Mouse (Mus musculus) Patski (cell line): ENCODE results near the gene Lrrc56. TPM values are rescaled to one million over a fixed set of nuclear protein-coding genes. Genes with fewer than 3 reads are reported as not detected.

ENCODE experiments used
- ATAC-seq: fragments of 100-300 bp; one replicate; pipeline ENCODE4 v1.8.0; 2021
- CTCF ChIA-PET: fragments of 350-600 bp; sonication (Branson Sonifier 250); formaldehyde crosslinking; loops from one replicate; lab custom pipeline; 2022; ENCODE audit warnings: inconsistent platforms; lab: Charles Lee
- POLR2A ChIA-PET: fragments of 350-600 bp; sonication (Branson Sonifier 250); formaldehyde crosslinking; loops from one replicate; lab custom pipeline; 2022; ENCODE audit warnings: antibody characterized with exemption, inconsistent platforms; lab: Charles Lee
- DNase-seq: peaks from one replicate; pipeline ENCODE4 v3.0.0-alpha.2; 2011; ENCODE audit warnings: low read depth, low spot score
- H3K27me3 ChIP-seq: fragments of 371-371 bp; one replicate; pipeline ENCODE4 v1.5.1; 2021
- CTCF ChIP-seq: fragments of 100-300 bp; IDR thresholded peaks from one replicate; pipeline ENCODE4 v1.5.1; 2021
- in situ Hi-C: fragments of 300-500 bp; cut with MboI; formaldehyde crosslinking; loops from 3 replicates; pipeline ENCODE4 v1.11.1; 2018; ENCODE audit warnings: low pct_unique_long_range_greater_than_20kb, mixed read lengths
- polyA plus RNA-seq: library from polyadenylated mRNA; unstranded; gene quantifications from one replicate; pipeline ENCODE4 v1.2.3, GENCODE M21; 2021

The Lrrc56 gene
- polyA plus RNA-seq = 13.7 TPM

GRCm38 (mm10) chr7:141193948-141194347 is at the start of gene Lrrc56, which contains the start of gene Hras:
Lrrc56 (plus strand) TSS chr7:141194157.
Hras (minus strand) TSS chr7:141194005.
- ATAC-seq (peak; percentile 90), DNase-seq (peak; percentile 86)
- in situ Hi-C loops = no loop called here
- no peaks in the 10 kb centered on the region for H3K27me3 ChIP-seq
- TF ChIP-seq CTCF = no peak
- ChIA-PET POLR2A (interaction anchor here (0.6 to 3.1 kb wide), 7 partner anchors 17 to 709 kb away, joined by 3 to 14 read pairs (median 4); partner anchors contain the start of gene Rassf7), CTCF (no interaction called here)

DNA sequence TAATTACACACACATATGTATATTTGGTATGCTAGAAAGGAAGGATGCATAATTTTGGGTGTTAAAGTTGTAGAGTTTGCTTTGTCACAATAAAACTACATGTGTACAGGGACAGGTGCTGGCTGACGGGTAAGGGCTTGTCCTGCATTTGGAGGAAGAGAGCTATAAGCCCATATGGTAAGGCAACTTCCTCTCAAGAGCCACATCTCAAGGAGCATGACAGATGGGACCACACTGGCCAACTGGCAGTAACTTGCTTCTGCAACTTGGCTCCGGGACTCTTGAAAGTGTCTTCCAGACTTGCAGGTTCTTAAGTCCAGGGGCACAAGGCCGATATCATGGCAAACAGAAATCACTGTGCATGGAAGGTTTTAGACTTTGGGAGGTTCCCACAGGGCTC is 49.3 kb upstream of the Lrrc56 start:
- ATAC-seq (no peak), DNase-seq (no peak)
- in situ Hi-C loops = no loop called here
- ChIA-PET POLR2A (no interaction called here), CTCF (interaction anchor here (1.9 kb wide), 1 partner anchor 13 kb away, joined by 6 read pairs; no protein-coding TSS in a partner anchor)
- TF ChIP-seq CTCF = no peak
- H3K27me3 ChIP-seq = no peaks in the 10 kb centered on the region

DNA sequence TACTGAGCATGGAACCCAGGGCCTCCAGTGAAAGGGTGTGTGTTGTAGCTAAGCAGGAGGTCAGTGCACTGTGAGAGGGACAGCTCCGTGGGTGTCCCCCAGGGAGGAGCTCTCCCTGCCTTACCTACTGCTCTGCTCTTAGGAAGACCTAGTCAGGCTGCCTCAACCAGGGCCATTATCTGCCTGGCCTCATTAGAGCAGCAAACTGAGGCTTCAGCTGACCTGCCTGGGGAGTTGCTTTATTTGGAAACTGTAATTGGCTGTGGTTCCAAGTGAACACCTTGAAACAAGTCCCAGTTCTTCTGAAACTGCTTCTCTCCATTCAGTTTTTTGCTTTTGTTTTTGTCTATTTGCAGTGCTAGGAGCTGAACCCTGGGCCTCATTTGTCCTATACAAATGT is 48.6 kb upstream of the Lrrc56 start:
- POLR2A ChIA-PET = no interaction called here
- no peaks in the 10 kb centered on the region for H3K27me3 ChIP-seq
- CTCF ChIA-PET = interaction anchor here (1.9 kb wide), 1 partner anchor 13 kb away, joined by 6 read pairs; no protein-coding TSS in a partner anchor
- no peak for TF ChIP-seq CTCF
- ATAC-seq = no peak
- in situ Hi-C loops = no loop called here
- DNase-seq = no peak

GRCm38 (mm10) chr7:141146043-141146595 is 47.8 kb upstream of the Lrrc56 start:
- in situ Hi-C loops = no loop called here
- ATAC-seq (no peak), DNase-seq (no peak)
- ChIA-PET CTCF (no interaction called here), POLR2A (interaction anchor here (0.7 kb wide), 1 partner anchor 76 kb away, joined by 3 read pairs; no protein-coding TSS in a partner anchor)
- H3K27me3 ChIP-seq = no peaks in the 10 kb centered on the region
- TF ChIP-seq CTCF = no peak

DNA sequence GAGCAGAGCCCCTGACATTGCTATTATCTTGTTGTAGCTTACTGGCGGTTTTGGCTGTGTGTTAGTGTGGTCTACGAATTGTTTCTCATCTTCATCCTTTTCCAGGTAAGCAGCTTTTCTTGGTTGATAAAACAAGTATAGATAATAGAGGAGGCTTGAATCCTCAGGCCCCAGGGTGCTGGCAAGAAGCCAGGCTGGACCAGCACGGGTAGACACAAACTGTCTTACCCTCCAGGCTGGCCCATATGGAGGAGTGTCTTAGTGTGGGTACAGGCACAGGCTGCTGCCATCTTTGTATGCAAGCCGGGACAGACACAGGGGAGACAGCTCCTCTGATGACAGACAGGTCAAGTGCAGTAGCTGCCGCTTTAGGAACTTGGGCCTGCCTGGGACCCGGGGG is 46.9 kb upstream of the Lrrc56 start:
- POLR2A ChIA-PET = interaction anchor here (0.7 kb wide), 1 partner anchor 77 kb away, joined by 3 read pairs; no protein-coding TSS in a partner anchor
- in situ Hi-C loops = no loop called here
- ATAC-seq (no peak), DNase-seq (no peak)
- TF ChIP-seq CTCF = no peak
- CTCF ChIA-PET = no interaction called here
- no peaks in the 10 kb centered on the region for H3K27me3 ChIP-seq

GRCm38 (mm10) chr7:141148639-141149038 is 45.3 kb upstream of the Lrrc56 start:
- ATAC-seq (no peak), DNase-seq (no peak)
- TF ChIP-seq CTCF = no peak
- H3K27me3 ChIP-seq = no peaks in the 10 kb centered on the region
- in situ Hi-C loops = no loop called here
- CTCF ChIA-PET = interaction anchor here (1.3 to 1.4 kb wide), 2 partner anchors 15 to 18 kb away, joined by 3 read pairs; no protein-coding TSS in a partner anchor
- POLR2A ChIA-PET = no interaction called here

DNA sequence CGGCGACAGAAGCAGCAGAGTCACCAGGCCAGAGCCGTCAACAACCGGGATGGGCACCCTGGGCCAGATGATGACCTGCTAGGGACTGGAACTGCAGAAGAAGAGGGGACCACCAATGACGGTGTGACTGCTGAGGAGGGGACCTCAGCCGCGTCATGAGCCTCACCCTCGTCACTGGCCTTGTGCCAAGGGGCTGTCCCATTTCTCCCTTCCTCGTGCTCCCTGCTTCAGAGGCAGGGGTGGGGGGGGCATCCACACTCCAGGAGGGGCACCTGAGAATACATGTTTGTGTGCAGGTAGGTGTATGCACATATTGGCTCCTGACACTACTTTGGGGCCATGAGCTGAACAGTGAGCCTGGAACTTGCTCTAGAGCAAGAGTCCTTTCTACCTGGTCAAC is 38.6 kb upstream of the Lrrc56 start:
- DNase-seq (no peak), ATAC-seq (no peak)
- ChIA-PET POLR2A (no interaction called here), CTCF (interaction anchor here (1.3 kb wide), 1 partner anchor 13 kb away, joined by 3 read pairs; no protein-coding TSS in a partner anchor)
- in situ Hi-C loops = loop anchor here (25.0 kb wide), 1 partner anchor 1043 kb away; the partner anchor contains the start of genes Echs1, Fuom and Paox
- no peaks in the 10 kb centered on the region for H3K27me3 ChIP-seq
- no peak for TF ChIP-seq CTCF

DNA sequence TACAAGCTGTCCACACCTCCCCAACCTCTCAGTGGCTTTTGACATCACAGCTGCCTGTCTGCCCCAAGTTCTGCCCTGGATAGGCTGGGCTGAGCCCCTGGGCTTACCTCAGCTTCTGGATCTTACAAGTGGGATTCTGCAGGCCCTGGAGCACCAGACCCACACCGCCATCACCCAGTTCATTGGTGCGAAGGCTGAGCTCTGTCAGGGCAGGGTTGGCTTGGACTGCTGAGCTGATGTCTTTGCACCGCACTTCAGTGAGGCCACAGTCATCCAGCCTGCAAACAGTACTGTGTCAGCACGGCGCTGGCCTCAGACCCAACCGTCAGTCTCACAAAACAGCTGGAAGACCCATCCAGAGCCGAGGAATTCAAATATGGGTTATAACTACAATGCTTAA is 29.6 kb upstream of the Lrrc56 start:
- in situ Hi-C loops = loop anchor here (25.0 kb wide), 1 partner anchor 1052 kb away; the partner anchor contains the start of genes Echs1, Fuom and Paox
- ChIA-PET CTCF (interaction anchor here (1.7 to 1.9 kb wide), 2 partner anchors 12 to 21 kb away, joined by 5 to 10 read pairs; no protein-coding TSS in a partner anchor), POLR2A (interaction anchor here (0.9 kb wide), 1 partner anchor 10 kb away, joined by 3 read pairs; no protein-coding TSS in a partner anchor)
- H3K27me3 ChIP-seq = no peaks in the 10 kb centered on the region
- ATAC-seq = no peak
- DNase-seq = no peak
- no peak for TF ChIP-seq CTCF

- CTCF ChIA-PET = interaction anchor here (1.1 to 1.9 kb wide), 2 partner anchors 12 to 25 kb away, joined by 3 to 10 read pairs; no protein-coding TSS in a partner anchor
- in situ Hi-C loops = loop anchor here (25.0 kb wide), 1 partner anchor 1053 kb away; the partner anchor contains the start of genes Echs1, Fuom and Paox
- POLR2A ChIA-PET = no interaction called here
- no peak for TF ChIP-seq CTCF
- H3K27me3 ChIP-seq = no peaks in the 10 kb centered on the region
- peak; percentile 73 for DNase-seq
- ATAC-seq = peak; percentile 86
Observed at GRCm38 (mm10) chr7:141164850-141165249, 29.1 kb upstream of the Lrrc56 start.

DNA sequence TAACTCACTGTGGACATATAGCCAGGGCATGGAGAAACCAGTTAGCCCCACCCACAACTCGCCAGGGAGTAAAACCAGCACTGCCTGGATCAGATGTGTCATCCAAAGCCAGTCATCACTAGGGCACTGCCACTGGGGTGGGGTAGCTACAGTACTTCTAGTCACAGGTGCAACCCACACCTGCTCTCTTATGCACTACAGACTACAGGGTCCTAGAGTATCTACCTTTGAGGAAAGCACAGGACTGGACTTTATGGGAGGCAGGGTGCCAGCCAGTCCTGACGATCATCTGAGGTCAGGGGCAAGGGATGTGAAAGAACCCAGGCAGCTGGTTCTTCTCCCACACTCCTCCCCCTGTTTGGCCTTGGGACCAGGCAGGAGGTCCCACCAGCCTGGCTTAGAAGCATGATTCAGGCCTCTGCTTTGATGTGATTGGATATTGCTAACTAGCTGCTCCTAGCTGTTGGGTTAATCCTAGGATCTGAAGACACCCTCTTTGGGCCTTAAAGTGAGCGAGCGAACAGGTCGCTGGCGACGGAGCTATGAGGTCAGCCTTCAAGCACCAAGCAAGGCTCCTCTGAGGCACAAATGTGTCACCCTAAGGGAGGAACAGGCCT is 25.9 kb upstream of the Lrrc56 start:
- DNase-seq (peak; percentile 42), ATAC-seq (peak; percentile 64)
- ChIA-PET CTCF (interaction anchor here (0.7 kb wide), 1 partner anchor 8 kb away, joined by 3 read pairs; no protein-coding TSS in a partner anchor), POLR2A (interaction anchor here (1.3 kb wide), 1 partner anchor 25 kb away, joined by 3 read pairs; the partner anchor contains the start of gene Hras)
- in situ Hi-C loops = loop anchor here (25.0 kb wide), 1 partner anchor 1056 kb away; the partner anchor contains the start of genes Echs1, Fuom and Paox
- no peaks in the 10 kb centered on the region for H3K27me3 ChIP-seq
- no peak for TF ChIP-seq CTCF
